Mouse (Mus musculus) forebrain, embryonic 14.5 days (tissue): Measurements from ENCODE around the gene Zfp871. TPM values are rescaled to one million over a fixed set of nuclear protein-coding genes. Genes with fewer than 3 reads are reported as not detected.
A peak's percentile ranks its signal among the peaks of the same experiment; 100 is the strongest.

Experiments used
- ATAC-seq: fragments of 200-750 bp; cut with Nextera tagmentation; 2 replicates; pipeline ENCODE4 v1.8.0; 2017; ENCODE audit warnings: mild to moderate bottlenecking, moderate library complexity
- DNase-seq: peaks from one replicate; pipeline ENCODE4 v3.0.0-alpha.2; 2015; ENCODE audit warnings: low spot score
- H3K27ac ChIP-seq: fragments of 300-500 bp; sonication (generic); 2 replicates; pipeline ENCODE4 v1.5.1; 2014; ENCODE audit warnings: low read depth, mild to moderate bottlenecking, control low read depth, low read length, moderate library complexity
- H3K27me3 ChIP-seq: fragments of 300-500 bp; sonication (generic); replicated peaks from 2 replicates; pipeline ENCODE4 v1.6.1; 2014; ENCODE audit warnings: low read length, control low read depth, mixed read lengths; ENCODE audit not compliant: control insufficient read depth, insufficient read depth
- H3K36me3 ChIP-seq: fragments of 300-500 bp; sonication (generic); 2 replicates; pipeline ENCODE4 v1.6.1; 2014; ENCODE audit warnings: low read length, control low read depth; ENCODE audit not compliant: control insufficient read depth, insufficient read depth
- H3K4me1 ChIP-seq: fragments of 300-500 bp; sonication (generic); 2 replicates; pipeline ENCODE4 v1.6.1; 2014; ENCODE audit warnings: antibody characterized with exemption, low read length, control low read depth; ENCODE audit not compliant: control insufficient read depth, insufficient read depth
- H3K4me2 ChIP-seq: fragments of 300-500 bp; sonication (generic); 2 replicates; pipeline ENCODE4 v1.6.1; 2014; ENCODE audit warnings: mild to moderate bottlenecking, control low read depth, low read length
- H3K4me3 ChIP-seq: fragments of 300-500 bp; sonication (generic); 2 replicates; pipeline ENCODE4 v1.5.1; 2014; ENCODE audit warnings: low read depth, low read length, control low read depth
- H3K9ac ChIP-seq: fragments of 300-500 bp; sonication (generic); 2 replicates; pipeline ENCODE4 v1.6.1; 2014; ENCODE audit warnings: mild to moderate bottlenecking, low read length, control low read depth, moderate library complexity
- H3K9me3 ChIP-seq: fragments of 300-500 bp; sonication (generic); replicated peaks from 2 replicates; pipeline ENCODE4 v1.6.1; 2016; ENCODE audit warnings: low read length, control low read depth, mixed read lengths; ENCODE audit not compliant: control insufficient read depth
- WGBS: fragments of 180-500 bp; shearing (Covaris S2); extraction: QIAGEN DNeasy Blood & Tissue Kit; methylation state at CpG from one replicate; pipeline ENCODE4 v1.1.7; 2014; 5-methylcytosine and 5-hydroxymethylcytosine counted together
- polyA plus RNA-seq: library from polyadenylated mRNA; unstranded; fragments of >200 nt; fragmentation: Nextera tagmentation; extraction: Ambion mirVana; gene quantifications from 2 replicates; pipeline ENCODE4 v1.2.1, GENCODE M21; 2014

Zfp871 gene
- polyA plus RNA-seq, 1 experiment from 2014 or later = 44.1 TPM

DNA sequence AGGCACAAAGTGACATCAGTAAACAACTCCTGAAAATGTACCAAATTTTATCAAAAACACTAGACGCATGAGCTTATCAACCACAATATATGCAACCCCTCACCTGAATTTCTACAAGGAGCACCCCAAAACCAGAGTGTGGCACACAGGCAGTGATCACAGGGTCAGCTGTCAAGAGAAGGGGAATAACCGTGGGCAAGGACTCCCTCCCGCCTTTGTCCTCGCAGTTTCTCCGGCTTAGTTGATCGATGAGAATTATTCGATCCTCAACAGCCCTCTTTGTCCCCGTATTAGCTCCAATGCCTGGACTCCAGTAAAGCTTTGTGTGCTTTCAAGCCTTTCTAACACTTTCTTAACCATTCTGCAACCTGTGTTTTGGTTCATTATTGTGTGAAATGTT lies 20.8 kb upstream of the Zfp871 start:
- peak overlapping the region; percentile 59 for H3K4me3 ChIP-seq
- 4% methylated on average over 8 of the region's 8 CpGs for WGBS
- H3K27ac ChIP-seq = peak overlapping the region; percentile 89
- peaks cover 11% of the 10 kb centered on the region; the same call in 1 of the 2 replicates for H3K4me1 ChIP-seq
- H3K9me3 ChIP-seq = no peaks in the 10 kb centered on the region
- H3K27me3 ChIP-seq = no peaks in the 10 kb centered on the region
- ATAC-seq (0 out of 2 replicates have a peak, but pooled peaks have one; percentile 9), DNase-seq (peak; percentile 45)
- peak overlapping the region; percentile 69 for H3K4me2 ChIP-seq
- no peaks in the 10 kb centered on the region for H3K36me3 ChIP-seq
- peak overlapping the region; percentile 80 for H3K9ac ChIP-seq

- no peak overlapping the region for H3K4me3 ChIP-seq
- H3K27me3 ChIP-seq = no peaks in the 10 kb centered on the region
- peaks cover 19% of the 10 kb centered on the region for H3K4me1 ChIP-seq
- peaks cover 11% of the 10 kb centered on the region for H3K36me3 ChIP-seq
- ATAC-seq (no peak), DNase-seq (no peak)
- no peak overlapping the region for H3K9ac ChIP-seq
- no peak overlapping the region for H3K4me2 ChIP-seq
- no peak overlapping the region for H3K27ac ChIP-seq
- WGBS = 74% methylated on average over 8 of the region's 8 CpGs
- no peaks in the 10 kb centered on the region for H3K9me3 ChIP-seq
Measured at GRCm38 (mm10) chr17:32789244-32789643, 1.2 kb upstream of the Zfp871 start.

- no peak for ATAC-seq
- Histone ChIP-seq H3K4me3 (peak overlapping the region; percentile 82), H3K27ac (no peak overlapping the region), H3K36me3 (peaks cover 15% of the 10 kb centered on the region), H3K9me3 (no peaks in the 10 kb centered on the region), H3K9ac (peak overlapping the region; percentile 94; the same call in 1 of the 2 replicates), H3K4me1 (peaks cover 19% of the 10 kb centered on the region), H3K27me3 (no peaks in the 10 kb centered on the region), H3K4me2 (peak overlapping the region; percentile 52)
- WGBS = 6% methylated on average over 9 of the region's 9 CpGs
- DNase-seq = no peak
Measured at GRCm38 (mm10) chr17:32788576-32788975, 489 bp upstream of the Zfp871 start.

- ATAC-seq = peak; percentile 88
- H3K4me1 ChIP-seq = peaks cover 19% of the 10 kb centered on the region
- H3K9ac ChIP-seq = peak overlapping the region; percentile 94
- H3K4me3 ChIP-seq = peak overlapping the region; percentile 82
- peaks cover 20% of the 10 kb centered on the region for H3K36me3 ChIP-seq
- H3K27ac ChIP-seq = peak overlapping the region; percentile 87
- H3K9me3 ChIP-seq = no peaks in the 10 kb centered on the region
- WGBS = under 1% methylated on average over 31 of the region's 31 CpGs
- H3K4me2 ChIP-seq = peak overlapping the region; percentile 67
- H3K27me3 ChIP-seq = no peaks in the 10 kb centered on the region
- no peak for DNase-seq
Measured at GRCm38 (mm10) chr17:32787436-32788093, 522 bp downstream of the Zfp871 start.

DNA sequence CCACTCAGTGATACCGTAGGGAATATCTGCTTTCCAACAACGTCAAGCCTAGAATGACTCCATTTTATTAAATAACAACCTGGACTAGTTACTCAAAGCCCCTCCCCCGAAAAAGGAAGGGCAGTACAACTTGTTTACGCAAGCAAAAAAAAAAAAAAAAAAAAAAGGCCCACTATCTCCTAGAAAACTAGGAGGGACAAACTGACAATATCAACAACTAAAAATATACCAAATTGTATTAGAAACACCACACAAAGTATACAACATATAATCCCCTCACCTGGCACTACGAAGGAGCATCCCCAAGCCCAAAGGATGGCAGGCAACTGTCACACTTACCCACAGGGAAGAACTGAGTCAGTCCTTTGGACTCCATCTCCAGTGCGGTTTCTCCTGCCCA lies 1.1 kb downstream of the Zfp871 start:
- peak overlapping the region; percentile 94 for H3K9ac ChIP-seq

DNA sequence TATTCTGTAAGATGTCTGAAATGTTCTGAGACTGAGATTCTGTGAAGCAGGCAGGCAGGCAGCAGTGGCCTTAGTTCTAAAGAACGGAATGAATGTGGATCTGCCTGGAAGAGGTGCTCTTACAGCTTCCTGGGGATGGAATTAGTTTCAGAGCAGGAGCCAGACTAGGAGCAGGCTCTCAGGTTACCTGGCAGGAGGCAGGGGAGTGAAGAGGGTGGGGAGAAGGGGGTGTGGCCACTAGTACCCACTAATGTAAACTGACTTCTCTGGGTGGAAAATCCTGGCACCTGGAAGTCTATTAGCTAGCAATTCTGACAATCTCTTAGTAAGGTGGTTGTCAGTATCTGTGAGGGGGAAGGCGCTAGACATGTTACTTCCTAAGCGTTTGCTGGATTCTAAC lies 2.4 kb downstream of the Zfp871 start:
- Histone ChIP-seq H3K4me3 (no peak overlapping the region), H3K27ac (no peak overlapping the region), H3K9ac (no peak overlapping the region), H3K9me3 (no peaks in the 10 kb centered on the region), H3K36me3 (peaks cover 20% of the 10 kb centered on the region), H3K4me2 (0 out of 2 replicates have a peak overlapping the region, but pooled peaks have one; percentile 0), H3K27me3 (no peaks in the 10 kb centered on the region), H3K4me1 (peaks cover 19% of the 10 kb centered on the region)
- 91% methylated on average over 3 of the region's 3 CpGs for WGBS
- DNase-seq (no peak), ATAC-seq (no peak)

More for the DNA sequence above, 1.1 kb downstream of the Zfp871 start:
- Histone ChIP-seq H3K36me3 (peaks cover 20% of the 10 kb centered on the region), H3K27me3 (no peaks in the 10 kb centered on the region), H3K4me2 (peak overlapping the region; percentile 67), H3K4me1 (peaks cover 19% of the 10 kb centered on the region), H3K4me3 (peak overlapping the region; percentile 82), H3K27ac (no peak overlapping the region), H3K9me3 (no peaks in the 10 kb centered on the region)
- WGBS = 70% methylated on average over 6 of the region's 6 CpGs
- ATAC-seq (no peak), DNase-seq (no peak)

- no peak for ATAC-seq
- no peaks in the 10 kb centered on the region for H3K9me3 ChIP-seq
- no peak for DNase-seq
- H3K4me1 ChIP-seq = no peaks in the 10 kb centered on the region
- no peaks in the 10 kb centered on the region for H3K27me3 ChIP-seq
- H3K27ac ChIP-seq = no peak overlapping the region
- no peak overlapping the region for H3K4me2 ChIP-seq
- WGBS = 86% methylated on average over 3 of the region's 3 CpGs
- no peak overlapping the region for H3K9ac ChIP-seq
- H3K4me3 ChIP-seq = no peak overlapping the region
- peaks cover 55% of the 10 kb centered on the region for H3K36me3 ChIP-seq
Measured at GRCm38 (mm10) chr17:32777564-32777963, 10.5 kb downstream of the Zfp871 start.

GRCm38 (mm10) chr17:32771213-32771612 lies 16.9 kb downstream of the Zfp871 start:
- Histone ChIP-seq H3K4me3 (no peak overlapping the region), H3K36me3 (peaks cover 73% of the 10 kb centered on the region), H3K9me3 (peaks cover 5% of the 10 kb centered on the region; the same call in 1 of the 2 replicates), H3K9ac (no peak overlapping the region), H3K27ac (no peak overlapping the region), H3K4me1 (no peaks in the 10 kb centered on the region), H3K4me2 (no peak overlapping the region), H3K27me3 (no peaks in the 10 kb centered on the region)
- ATAC-seq (no peak), DNase-seq (no peak)
- 91% methylated on average over 1 of the region's 1 CpGs for WGBS

GRCm38 (mm10) chr17:32766422-32766821 lies 21.7 kb downstream of the Zfp871 start:
- H3K9ac ChIP-seq = no peak overlapping the region
- ATAC-seq = no peak
- H3K9me3 ChIP-seq = peaks cover 8% of the 10 kb centered on the region; the same call in 1 of the 2 replicates
- H3K4me1 ChIP-seq = no peaks in the 10 kb centered on the region
- no peak for DNase-seq
- no peak overlapping the region for H3K27ac ChIP-seq
- peaks cover 40% of the 10 kb centered on the region for H3K36me3 ChIP-seq
- H3K4me3 ChIP-seq = no peak overlapping the region
- H3K4me2 ChIP-seq = no peak overlapping the region
- WGBS = 98% methylated on average over 2 of the region's 2 CpGs
- H3K27me3 ChIP-seq = no peaks in the 10 kb centered on the region
